Mouse (Mus musculus) heart, adult 9 months (tissue): ENCODE results near the gene Ubap2l.

Experiments
- DNase-seq, 2 experiments: peaks; one replicate each; pipeline ENCODE4 v3.0.0; 2022; ENCODE audit warnings: low spot score in 2 of 2

Gene Ubap2l

GRCm38 (mm10) chr3:89968509-89968908 lies 83.9 kb downstream of the Ubap2l start:
- no peak for DNase-seq

- no peak for DNase-seq
These were observed 85.5 kb downstream of the Ubap2l start for GRCm38 (mm10) chr3:89966946-89967345.

- no peak for DNase-seq
These were observed 86.5 kb downstream of the Ubap2l start for GRCm38 (mm10) chr3:89965972-89966371.

GRCm38 (mm10) chr3:89965557-89965956 lies 86.9 kb downstream of the Ubap2l start:
- DNase-seq: no peak

- DNase-seq: peak; percentile 67 to 72
These were observed 88.3 kb downstream of the Ubap2l start for GRCm38 (mm10) chr3:89963926-89964739.

GRCm38 (mm10) chr3:89963221-89963763 lies 89.1 kb downstream of the Ubap2l start, which contains the start of gene Atp8b2:
Atp8b2 (minus strand) TSS chr3:89963508.
- DNase-seq: peak; percentile 53 to 65

- DNase-seq: peak; percentile 21 to 41
These were observed 89.6 kb downstream of the Ubap2l start for GRCm38 (mm10) chr3:89962751-89963220.

- peak; percentile 56 to 62 for DNase-seq
These were observed 90.2 kb downstream of the Ubap2l start for GRCm38 (mm10) chr3:89962059-89962750.

- DNase-seq: peak; percentile 21 to 37
These were observed 91.0 kb downstream of the Ubap2l start for GRCm38 (mm10) chr3:89961436-89961835.

- peak; percentile 91 to 92 for DNase-seq
These were observed 92.0 kb downstream of the Ubap2l start for GRCm38 (mm10) chr3:89960469-89960868.

GRCm38 (mm10) chr3:89959435-89959834 lies 93.0 kb downstream of the Ubap2l start:
- DNase-seq: no peak

GRCm38 (mm10) chr3:89957880-89958279 lies 94.5 kb downstream of the Ubap2l start:
- DNase-seq: no peak

- DNase-seq: no peak
These were observed 96.1 kb downstream of the Ubap2l start for GRCm38 (mm10) chr3:89956177-89956971.

GRCm38 (mm10) chr3:89953420-89953819 lies 99.0 kb downstream of the Ubap2l start:
- peak in 1 of 2 experiments; percentile 70 for DNase-seq
